Mouse (Mus musculus): Measurements from ENCODE around the gene Adamts14.
A peak's percentile ranks its signal among the peaks of the same experiment; 100 is the strongest.

Adamts14 gene

DNA sequence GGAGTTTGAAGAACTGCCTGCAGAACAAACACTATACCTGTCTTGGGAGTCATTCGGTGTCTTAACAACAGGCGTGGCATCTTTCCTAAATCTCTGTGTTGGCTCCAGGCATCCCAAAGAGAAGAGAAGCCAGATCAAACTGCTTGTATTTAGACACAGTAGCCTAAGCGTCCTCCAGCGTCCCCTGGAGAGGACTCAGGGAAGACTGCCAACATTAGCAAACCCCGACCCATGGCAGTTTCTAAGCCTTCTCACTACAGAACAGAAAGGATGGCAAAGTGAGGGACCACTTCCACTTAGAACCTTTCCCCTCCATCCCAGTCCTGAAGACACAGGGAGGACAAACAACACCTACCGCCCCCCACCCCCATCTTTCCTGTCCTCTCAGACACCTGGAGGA, 93.3 kb downstream of the Adamts14 start:
- DNase-seq (ENCODE audit: low spot score): no peak

DNA sequence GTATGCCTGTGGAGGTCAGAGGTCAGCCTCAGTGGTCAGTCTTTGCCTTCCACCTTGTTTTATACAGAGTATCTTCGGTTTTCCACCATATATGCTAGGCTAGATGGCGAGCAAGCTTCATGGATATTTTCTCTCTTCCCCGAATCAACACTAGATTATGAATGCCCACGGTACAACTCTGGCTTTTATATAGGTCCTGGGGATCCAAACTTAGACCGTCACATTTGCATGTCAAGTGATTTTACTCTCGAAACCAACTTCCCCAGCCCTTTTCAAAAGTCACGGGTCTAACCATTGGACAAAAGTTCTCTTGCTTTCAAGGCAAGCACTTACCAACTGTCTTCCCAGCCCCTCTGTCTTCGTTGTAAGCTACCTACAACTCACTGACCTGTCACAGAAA, 94.6 kb downstream of the Adamts14 start:
- no peak for DNase-seq (ENCODE audit: low spot score)

DNA sequence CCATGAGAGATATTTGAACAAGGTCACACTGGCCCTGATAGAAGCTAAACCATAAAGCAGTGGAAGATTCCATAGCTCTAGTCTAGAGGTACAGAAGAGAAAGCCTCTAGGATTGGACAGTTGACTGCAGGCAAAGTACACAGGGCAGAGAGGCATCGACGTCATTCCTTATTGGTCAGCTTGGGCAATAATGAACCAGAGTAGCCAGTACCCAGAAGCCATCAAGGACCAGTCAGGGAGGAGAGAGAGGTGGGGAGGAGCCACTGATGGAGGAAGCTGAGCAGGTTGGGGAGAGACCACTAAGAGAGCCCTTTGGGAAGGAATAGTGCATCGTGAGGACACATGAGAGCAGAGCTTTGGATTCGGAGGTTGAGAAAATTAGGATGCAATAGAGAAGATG, 95.5 kb downstream of the Adamts14 start:
- DNase-seq (ENCODE audit: low spot score): no peak

- DNase-seq (ENCODE audit: low spot score): no peak
Observed at GRCm38 (mm10) chr10:61176221-61176790, 96.9 kb downstream of the Adamts14 start.

DNA sequence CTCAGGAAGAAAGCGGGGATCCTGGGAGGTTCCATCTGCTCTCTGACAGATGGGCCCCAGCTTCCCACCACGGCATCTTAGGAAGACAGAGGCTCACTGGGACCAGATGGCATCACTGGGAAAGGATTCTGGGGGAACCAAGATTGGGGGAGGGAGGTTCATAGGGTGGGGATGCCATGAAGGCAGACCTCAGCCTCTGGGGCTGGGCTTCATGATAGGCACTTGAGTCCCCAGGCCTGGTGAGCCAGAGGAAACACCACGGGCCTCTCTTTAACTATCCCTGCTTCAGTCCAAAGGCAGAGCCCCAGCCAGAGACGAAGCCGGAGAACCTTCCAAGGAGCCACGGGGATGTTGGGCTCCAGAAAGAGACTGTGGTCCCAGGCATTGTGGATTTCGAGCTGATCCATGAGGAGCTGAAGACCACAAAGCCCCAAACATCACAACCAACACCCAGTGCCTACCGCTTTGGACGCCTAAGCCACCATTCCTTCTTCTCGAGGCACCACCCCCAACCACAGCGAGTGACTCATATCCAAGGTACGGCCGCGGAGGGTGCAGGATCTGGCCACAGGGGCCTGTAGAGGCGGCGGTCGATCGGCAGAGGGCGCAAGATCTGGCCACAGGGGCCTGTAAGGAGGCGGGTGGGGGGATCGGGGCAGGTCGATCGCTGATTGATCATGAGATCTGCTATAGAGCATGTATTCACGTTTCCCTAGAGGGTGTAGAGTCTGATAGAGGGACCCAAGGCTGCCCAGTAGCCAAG, 97.6 kb downstream of the Adamts14 start:
- no peak for DNase-seq (ENCODE audit: low spot score)

DNA sequence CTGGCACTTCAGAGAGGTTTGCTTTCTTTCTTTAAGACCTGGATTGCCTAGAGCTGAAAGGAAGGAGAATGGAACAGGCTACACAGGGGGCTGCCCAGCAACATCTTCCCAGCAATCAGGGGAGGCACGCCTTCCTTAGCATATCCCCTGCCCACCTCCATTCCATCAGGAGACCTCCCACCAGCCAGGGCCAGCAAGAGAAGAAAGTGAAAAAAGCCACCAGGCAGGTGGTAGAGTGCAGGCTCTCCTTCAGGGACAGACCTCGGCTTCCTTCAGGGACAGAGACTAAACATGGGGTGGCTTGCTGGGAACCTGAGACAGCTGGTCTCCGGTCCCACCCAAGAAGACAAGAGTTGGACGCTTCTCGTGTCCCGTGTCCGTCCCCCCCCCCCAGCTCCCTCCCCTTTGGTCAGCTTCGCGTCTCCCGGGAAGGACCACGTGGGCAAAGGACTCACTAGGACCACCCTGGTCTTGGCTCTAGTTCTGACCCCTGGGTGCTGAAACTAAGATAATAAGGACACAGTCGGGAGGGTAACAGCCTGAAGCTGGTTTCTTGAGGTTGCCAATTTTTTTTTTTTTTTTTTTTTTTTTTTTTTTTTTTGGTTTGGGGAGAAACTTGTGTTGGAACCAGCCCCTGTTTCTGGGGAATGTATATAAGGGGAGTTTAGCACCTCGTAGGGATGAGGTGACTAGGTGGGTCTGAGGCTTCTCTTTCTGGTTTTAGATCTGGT, 98.4 kb downstream of the Adamts14 start:
- DNase-seq (ENCODE audit: low spot score): no peak

GRCm38 (mm10) chr10:61172496-61172895, 100.7 kb downstream of the Adamts14 start:
- DNase-seq (ENCODE audit: low spot score): no peak

DNA sequence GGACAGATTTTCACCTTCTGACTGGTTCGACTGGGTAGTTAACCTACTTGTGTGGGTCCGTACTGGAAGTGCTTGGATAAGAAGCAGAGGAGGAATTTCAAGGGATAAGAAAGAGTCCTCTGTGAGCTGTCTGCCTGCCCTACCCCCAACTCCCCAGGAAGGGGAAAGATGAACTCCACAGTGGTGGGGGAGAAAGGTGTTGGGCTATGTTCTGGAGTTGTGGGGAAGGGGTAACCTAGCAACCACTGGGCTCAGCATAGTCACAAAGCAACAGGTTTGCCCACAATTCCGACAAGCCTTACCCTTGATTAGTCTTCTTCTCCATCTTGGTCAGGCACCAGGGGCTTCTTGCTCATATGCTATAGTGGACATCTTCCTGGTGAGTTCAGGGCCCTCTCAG, 101.6 kb downstream of the Adamts14 start, which contains the start of gene Tbata:
TSS of gene Tbata (plus strand) at position 301 of the 400 bp plus-strand sequence.
- DNase-seq (ENCODE audit: low spot score): no peak

DNA sequence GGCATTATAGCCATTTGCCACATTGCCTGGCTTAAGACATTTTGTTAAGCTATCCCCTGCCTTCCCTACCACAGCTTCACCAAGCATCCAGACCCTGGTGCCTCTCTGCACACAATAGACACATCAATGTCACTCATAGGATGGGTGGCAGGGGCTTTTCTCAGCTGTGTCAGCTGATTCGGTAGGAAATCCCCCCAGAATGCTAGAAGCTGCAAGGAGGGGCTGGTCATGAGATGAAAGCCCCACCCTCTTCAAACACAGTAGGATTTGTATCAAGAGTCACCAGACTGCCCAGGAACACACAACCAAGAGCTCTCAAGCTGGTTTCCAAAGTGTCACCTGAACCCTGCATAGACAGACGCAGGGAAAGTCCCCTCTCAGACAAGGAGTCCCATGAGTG, 104.8 kb downstream of the Adamts14 start:
- no peak for DNase-seq (ENCODE audit: low spot score)

DNA sequence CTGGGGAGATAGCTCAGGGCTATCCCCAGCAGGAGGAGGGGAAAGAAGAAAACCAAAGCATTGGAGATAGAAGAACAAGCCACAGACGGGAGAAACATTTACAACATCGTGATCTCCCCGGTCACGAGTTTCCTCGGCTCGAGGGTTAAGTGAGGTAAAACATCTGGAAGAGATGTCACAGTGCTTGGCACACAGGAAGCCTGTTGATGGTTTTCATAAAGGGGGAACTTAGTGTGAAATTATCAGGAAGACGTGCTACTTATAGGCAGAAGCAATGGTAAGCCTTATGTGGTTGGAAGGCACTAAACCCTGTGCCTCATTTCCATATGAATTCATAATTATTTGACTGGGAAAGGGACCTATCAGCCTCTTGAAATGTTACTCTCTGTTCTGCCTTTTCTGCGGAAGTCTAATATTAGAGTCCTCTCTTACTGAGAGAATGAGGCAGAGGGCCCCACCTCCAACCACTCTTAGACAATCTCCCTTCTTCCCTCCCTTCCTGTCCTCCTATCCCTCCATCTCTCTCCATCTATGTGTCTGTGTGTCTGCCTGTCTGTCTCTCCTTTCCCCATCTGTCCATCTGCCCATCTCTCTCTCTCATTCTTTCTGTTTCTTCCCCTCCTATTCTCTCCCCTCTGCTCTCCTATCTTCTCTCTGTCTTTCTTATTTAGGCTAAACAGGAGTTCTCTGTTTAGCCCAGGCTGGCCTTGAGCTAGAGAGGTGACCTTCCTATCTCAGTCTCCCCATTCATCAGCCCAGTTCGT, 105.7 kb downstream of the Adamts14 start:
- no peak for DNase-seq (ENCODE audit: low spot score)

DNA sequence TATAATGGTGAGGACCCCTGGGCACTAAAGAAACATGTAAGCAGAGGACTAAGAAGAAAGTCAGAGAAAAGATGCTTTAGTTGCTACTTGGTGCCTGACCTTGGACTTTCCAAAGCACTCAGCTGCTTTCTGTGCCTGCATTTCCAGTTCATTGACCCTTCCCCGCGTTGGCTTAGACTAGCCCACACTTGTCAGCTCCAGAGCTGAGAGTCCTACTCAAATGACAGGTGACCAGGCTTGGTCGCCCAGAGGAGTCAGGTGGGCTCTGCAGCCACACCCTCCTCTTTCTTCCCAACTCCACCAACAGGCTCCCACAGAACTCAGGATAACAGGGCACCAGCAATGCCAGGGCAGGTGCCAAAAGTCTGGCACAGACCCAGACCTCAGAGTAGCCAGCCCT, 110.9 kb downstream of the Adamts14 start:
- DNase-seq (ENCODE audit: low spot score): no peak

DNA sequence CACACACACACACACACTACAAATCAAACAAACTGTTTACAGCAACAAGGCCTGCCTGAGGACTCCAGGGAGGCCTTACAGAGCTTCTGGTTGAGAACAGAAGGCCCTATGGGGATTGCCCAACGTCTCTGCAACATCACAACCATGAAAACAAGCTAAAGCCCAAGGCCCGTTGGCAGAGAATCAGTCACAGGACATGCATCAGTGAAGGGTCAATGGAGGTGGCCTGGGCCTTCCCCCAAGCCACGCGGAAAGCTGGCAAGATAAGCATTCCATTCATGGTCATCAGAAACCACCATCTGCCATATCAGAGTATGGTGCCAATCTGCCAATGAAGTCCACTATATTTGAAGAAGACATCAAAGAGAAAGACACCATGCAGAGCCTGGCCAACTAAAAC, 112.6 kb downstream of the Adamts14 start:
- no peak for DNase-seq (ENCODE audit: low spot score)

GRCm38 (mm10) chr10:61160089-61160488, 113.1 kb downstream of the Adamts14 start:
- DNase-seq (ENCODE audit: low spot score): no peak

GRCm38 (mm10) chr10:61158594-61158993, 114.6 kb downstream of the Adamts14 start:
- no peak for DNase-seq (ENCODE audit: low spot score)

DNA sequence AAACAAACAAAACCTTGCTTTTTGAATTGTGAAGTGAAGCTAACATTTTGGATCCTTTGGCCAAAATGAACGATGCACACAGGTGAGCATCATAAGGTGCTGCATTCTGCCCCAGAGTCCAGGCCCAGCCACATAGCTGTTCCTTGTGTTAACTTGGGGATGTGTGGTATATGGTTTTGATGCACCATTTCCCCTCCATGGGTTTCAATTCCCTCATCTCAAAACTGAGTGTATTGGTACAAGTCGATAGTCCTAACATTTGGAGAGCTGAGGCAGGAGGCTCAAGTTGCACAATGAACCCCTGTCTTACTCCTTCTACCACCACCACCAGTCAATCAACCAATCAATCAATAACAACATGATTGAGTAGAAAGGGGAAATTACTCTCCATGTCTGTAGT, 116.8 kb downstream of the Adamts14 start:
- no peak for DNase-seq (ENCODE audit: low spot score)

GRCm38 (mm10) chr10:61155611-61156010, 117.6 kb downstream of the Adamts14 start:
- DNase-seq (ENCODE audit: low spot score): no peak

DNA sequence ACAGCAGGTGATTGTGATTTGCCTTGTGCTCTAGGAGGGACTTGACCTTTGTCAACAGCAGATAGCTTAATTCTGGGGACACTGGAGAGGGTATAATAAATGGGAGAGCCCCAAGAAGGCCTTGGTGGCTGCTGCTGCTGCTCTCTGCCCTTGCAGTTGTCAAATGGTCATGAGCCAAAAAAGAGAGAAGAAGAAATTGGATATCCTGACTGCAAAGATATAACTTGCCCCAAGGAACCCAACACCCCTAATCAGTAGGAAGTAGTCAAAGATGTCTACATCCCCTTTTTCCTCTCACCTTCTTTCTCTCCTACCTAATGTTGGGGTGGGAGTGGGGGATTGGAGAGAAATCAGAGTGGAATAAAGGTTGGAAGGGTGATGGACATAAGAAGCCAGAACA, 121.1 kb downstream of the Adamts14 start:
- DNase-seq (ENCODE audit: low spot score): no peak

GRCm38 (mm10) chr10:61150616-61151015, 122.6 kb downstream of the Adamts14 start:
- DNase-seq (ENCODE audit: low spot score): no peak

DNA sequence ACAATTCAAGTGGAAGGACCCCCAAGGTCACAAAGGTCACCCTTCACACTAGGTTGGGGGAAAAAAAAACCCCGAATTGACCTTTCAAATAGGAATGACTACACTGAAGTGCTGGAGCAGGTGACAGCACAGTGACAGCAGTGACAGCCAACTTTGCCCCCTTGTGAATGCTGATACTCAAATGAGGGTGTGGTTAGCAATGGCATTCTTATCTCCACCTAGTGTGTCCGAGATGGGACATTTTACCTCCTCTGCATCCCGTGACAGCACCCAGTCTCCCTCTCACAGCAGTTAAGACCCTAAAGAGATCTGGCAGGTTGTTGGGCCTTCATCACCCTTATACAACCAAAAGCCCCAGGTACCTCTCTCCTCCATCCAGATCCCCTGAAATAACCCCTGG, 123.8 kb downstream of the Adamts14 start:
- no peak for DNase-seq (ENCODE audit: low spot score)

GRCm38 (mm10) chr10:61147157-61148040, 125.8 kb downstream of the Adamts14 start, which contains the start of gene Sgpl1:
TSS of gene Sgpl1 (minus strand) at chr10:61147703.
- DNase-seq (ENCODE audit: low spot score): peak; percentile 82
